Mouse (Mus musculus) brain, embryonic 14.5 days (tissue): ENCODE measurements at regions not wholly inside any gene's neighbourhood (a gene's known extent, or its start where the extent isn't known, plus 50 kb on each side); places are given as distances from the start of the nearest gene placed in this dataset.

Source experiments
- CTCF ChIP-seq: fragments of 200-500 bp; IDR thresholded peaks from 2 replicates; pipeline ENCODE4 v1.5.1; 2012; ENCODE audit warnings: inconsistent platforms, mild to moderate bottlenecking, moderate library complexity, borderline replicate concordance; ENCODE audit not compliant: insufficient read depth, insufficient read length; ENCODE audit errors: extremely low read depth
- POLR2A ChIP-seq: fragments of 200-500 bp; IDR thresholded peaks from 2 replicates; pipeline ENCODE4 v1.6.1; 2012; ENCODE audit warnings: mild to moderate bottlenecking, inconsistent platforms, borderline replicate concordance; ENCODE audit not compliant: poor library complexity, insufficient read depth, insufficient read length, severe bottlenecking; ENCODE audit errors: extremely low read depth

- no peak for TF ChIP-seq CTCF
- TF ChIP-seq POLR2A = no peak
These were observed 232.5 kb downstream of the 3110018I06Rik start for GRCm38 (mm10) chr12:107720941-107721340.
